Mouse (Mus musculus) kidney, adult 2 months (tissue): ENCODE data around the gene Atrnl1. TPM values are rescaled to one million over a fixed set of nuclear protein-coding genes. Genes with fewer than 3 reads are reported as not detected.

ENCODE experiments used
- DNase-seq: peaks from one replicate; pipeline ENCODE4 v3.0.0; 2021
- H3K27ac ChIP-seq: fragments of 200-500 bp; 2 replicates; pipeline ENCODE4 v1.5.1; 2012; ENCODE audit warnings: low read depth, low read length, control low read depth, inconsistent platforms; ENCODE audit not compliant: insufficient read depth
- H3K27me3 ChIP-seq: fragments of 200-500 bp; replicated peaks from 2 replicates; pipeline ENCODE4 v1.6.1; 2012; ENCODE audit warnings: mild to moderate bottlenecking, moderate library complexity, low read length, inconsistent platforms; ENCODE audit not compliant: control insufficient read depth, insufficient read depth
- H3K36me3 ChIP-seq: fragments of 200-500 bp; 2 replicates; pipeline ENCODE4 v1.6.1; 2012; ENCODE audit warnings: mild to moderate bottlenecking, moderate library complexity, low read length, inconsistent platforms; ENCODE audit not compliant: control insufficient read depth, insufficient read depth
- H3K4me1 ChIP-seq: fragments of 200-500 bp; 2 replicates; pipeline ENCODE4 v1.6.1; 2011; ENCODE audit warnings: low read length; ENCODE audit not compliant: control insufficient read depth, insufficient read depth
- H3K4me3 ChIP-seq: fragments of 200-500 bp; 2 replicates; pipeline ENCODE4 v1.5.1; 2011; ENCODE audit warnings: mild to moderate bottlenecking, low read depth, low read length, control low read depth; ENCODE audit not compliant: insufficient read depth
- CTCF ChIP-seq: fragments of 200-500 bp; conservative IDR thresholded peaks from 2 replicates; pipeline ENCODE4 v1.5.1; 2011; ENCODE audit warnings: low read depth, mild to moderate bottlenecking, control low read depth, low read length, moderate library complexity, mixed read lengths; ENCODE audit not compliant: insufficient read depth, insufficient read length
- POLR2A ChIP-seq: fragments of 200-500 bp; IDR thresholded peaks from one replicate; pipeline ENCODE4 v1.6.1; 2011; ENCODE audit warnings: low read depth, low read length, control low read depth
- WGBS: fragments of 180-500 bp; shearing (Covaris S2); methylation state at CpG from one replicate; pipeline ENCODE4 v1.1.7; 2018; 5-methylcytosine and 5-hydroxymethylcytosine counted together
- polyA plus RNA-seq: library from polyadenylated mRNA; depleted of rRNA; stranded (reverse); fragments of >200 nt; gene quantifications from 2 replicates; pipeline ENCODE4 v1.2.3, GENCODE M21; 2012

Gene Atrnl1
- polyA plus RNA-seq, 1 experiment: 13.4 TPM

DNA sequence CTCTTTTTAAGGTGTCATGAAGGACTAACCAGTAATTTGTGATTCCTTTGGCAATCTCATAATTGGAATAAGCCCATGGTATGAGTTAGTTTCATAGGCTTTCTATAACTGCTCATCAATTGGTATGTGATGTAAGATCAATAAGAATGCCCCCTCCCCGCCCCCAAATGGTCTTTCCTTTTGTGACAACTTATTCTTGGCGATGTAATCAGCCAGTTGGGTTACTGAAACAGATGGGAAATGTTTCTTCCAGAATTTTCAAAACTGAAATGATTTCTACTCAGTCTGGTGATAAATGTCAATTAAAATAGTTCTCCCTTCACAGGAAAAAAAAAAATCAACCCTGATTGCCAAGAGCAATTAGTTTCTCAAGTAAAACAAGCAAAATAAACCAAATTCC is 18.5 kb upstream of the Atrnl1 start:
- no peak for DNase-seq
- 84% methylated on average over 2 of the region's 2 CpGs for WGBS

DNA sequence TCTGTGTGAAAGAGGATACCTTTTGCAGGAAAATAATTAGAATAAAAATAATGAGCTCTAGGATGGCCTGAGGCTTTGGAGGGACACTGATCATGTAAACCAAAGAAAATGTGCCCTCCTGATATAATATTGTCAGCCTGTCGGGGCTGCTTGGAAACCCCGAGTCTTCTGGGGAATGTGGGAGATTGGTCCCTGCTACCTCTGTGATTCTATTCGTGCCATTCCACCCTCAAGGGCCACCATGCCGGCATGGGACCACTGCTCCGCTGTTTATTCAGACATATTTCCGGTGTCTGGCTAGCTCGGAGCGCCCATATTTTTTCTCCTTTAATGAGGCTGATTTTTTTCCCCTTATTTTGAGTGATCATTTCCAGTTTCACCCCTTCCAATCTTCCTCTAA is 11.7 kb upstream of the Atrnl1 start:
- no peak overlapping the region for H3K4me3 ChIP-seq
- no peak overlapping the region for H3K27ac ChIP-seq
- no peaks in the 10 kb centered on the region for H3K27me3 ChIP-seq
- no peak for DNase-seq
- no peaks in the 10 kb centered on the region for H3K4me1 ChIP-seq
- WGBS: 69% methylated on average over 8 of the region's 8 CpGs
- H3K36me3 ChIP-seq: no peaks in the 10 kb centered on the region
- no peak for TF ChIP-seq CTCF
- TF ChIP-seq POLR2A: no peak

More for the DNA sequence above, 18.5 kb upstream of the Atrnl1 start:
- Histone ChIP-seq H3K4me1 (no peaks in the 10 kb centered on the region), H3K27me3 (no peaks in the 10 kb centered on the region), H3K4me3 (no peak overlapping the region), H3K36me3 (no peaks in the 10 kb centered on the region), H3K27ac (no peak overlapping the region)
- TF ChIP-seq POLR2A (no peak), CTCF (no peak)

DNA sequence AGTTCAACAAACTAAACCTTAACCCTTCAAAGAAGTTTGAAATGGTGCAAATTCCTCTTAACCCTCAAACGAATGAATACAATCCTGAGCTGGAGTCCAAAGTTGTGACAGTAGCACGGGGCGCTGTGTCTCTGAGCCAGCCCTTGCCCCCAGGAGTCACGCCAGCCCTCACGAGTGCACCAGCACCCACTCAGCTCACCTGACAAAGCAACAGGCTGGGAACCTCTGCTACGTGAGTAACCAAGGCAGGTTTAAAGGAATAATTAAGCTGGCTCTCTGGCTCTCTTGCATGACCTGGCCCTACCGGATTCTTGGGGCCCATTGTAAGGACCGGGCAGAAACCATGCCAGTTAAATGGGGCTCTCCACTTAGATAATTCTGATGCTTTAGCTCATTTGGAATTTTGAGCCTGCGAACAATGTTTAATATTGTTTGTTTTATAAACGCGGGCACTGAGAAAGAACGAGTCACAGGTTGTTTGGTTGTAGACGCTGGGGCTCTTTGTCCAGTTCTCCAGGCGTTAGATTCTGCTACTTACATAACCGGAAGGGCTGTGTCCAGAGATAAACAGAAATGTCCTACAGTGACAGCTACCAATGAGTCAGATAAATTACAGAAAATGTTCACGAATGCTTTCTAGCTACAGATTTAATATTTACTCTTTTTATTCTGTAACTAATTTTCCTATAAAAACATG is 10.5 kb upstream of the Atrnl1 start:
- 49% methylated on average over 16 of the region's 16 CpGs for WGBS
- TF ChIP-seq POLR2A (no peak), CTCF (no peak)
- DNase-seq: peak; percentile 24
- H3K27ac ChIP-seq: no peak overlapping the region
- no peaks in the 10 kb centered on the region for H3K36me3 ChIP-seq
- H3K4me1 ChIP-seq: no peaks in the 10 kb centered on the region
- no peaks in the 10 kb centered on the region for H3K27me3 ChIP-seq
- no peak overlapping the region for H3K4me3 ChIP-seq

DNA sequence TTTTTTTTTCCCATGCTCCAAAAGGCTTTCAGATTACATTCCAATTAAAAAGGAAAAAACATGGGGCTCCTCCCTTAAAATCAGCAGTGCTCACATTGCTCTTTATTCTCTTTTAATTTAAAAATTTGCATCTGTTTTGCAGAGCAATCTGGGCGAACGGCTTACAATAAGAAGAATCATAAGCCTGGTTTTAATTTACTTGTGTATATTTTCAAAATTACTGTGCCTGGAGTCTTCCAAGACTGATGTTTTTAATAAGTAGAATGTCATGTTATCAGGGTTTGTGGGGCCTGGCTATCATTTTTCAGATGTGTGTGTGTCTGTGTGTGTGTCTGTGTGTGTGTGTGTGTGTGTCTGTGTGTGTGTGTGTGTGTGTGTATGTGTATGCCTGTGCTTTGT is 9.9 kb upstream of the Atrnl1 start:
- no peaks in the 10 kb centered on the region for H3K36me3 ChIP-seq
- H3K27ac ChIP-seq: no peak overlapping the region
- DNase-seq: no peak
- no peaks in the 10 kb centered on the region for H3K4me1 ChIP-seq
- no peak for TF ChIP-seq CTCF
- no peak for TF ChIP-seq POLR2A
- 88% methylated on average over 2 of the region's 2 CpGs for WGBS
- no peaks in the 10 kb centered on the region for H3K27me3 ChIP-seq
- H3K4me3 ChIP-seq: no peak overlapping the region

DNA sequence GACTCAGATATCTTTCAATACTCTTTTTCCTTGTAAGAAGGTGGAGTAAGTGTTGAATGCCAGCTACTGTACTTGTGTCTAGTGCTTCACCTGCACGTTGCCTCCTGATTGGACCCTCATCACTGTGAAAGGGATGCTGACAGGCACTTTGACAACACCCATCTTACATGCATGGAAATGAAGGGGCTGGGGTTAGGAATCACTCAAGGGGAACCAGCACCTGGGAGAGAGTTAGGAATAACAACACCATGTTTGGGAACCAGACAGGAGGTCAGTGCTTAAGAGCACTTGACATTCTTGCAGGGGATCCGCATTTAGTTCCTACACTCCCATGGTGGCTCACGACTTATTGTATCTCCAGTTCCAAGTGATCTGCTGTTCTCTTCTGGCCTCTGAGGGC is 7.2 kb upstream of the Atrnl1 start:
- TF ChIP-seq POLR2A: no peak
- TF ChIP-seq CTCF: no peak

DNA sequence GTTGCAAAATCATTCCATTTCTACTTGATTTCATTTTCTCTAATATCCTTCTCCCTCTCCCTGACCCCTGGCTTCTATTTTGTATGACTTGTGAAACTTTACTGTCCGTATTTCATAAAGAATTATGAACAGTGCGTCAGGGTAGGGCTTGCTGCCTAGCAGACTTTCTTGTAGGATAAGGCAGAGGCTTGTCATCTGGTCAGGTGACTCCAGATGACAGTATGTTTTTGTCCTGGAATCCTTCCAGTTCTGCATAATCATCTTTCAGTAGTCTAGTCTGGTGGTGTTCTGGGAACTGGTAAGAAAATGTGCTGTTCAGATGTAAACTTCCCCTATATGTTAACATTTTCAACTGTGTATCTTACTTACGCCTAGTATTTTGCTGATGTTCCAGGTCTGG is 4.9 kb upstream of the Atrnl1 start:
- H3K4me3 ChIP-seq: no peak overlapping the region
- H3K36me3 ChIP-seq: no peaks in the 10 kb centered on the region
- DNase-seq: no peak
- no peaks in the 10 kb centered on the region for H3K27me3 ChIP-seq
- no peak overlapping the region for H3K27ac ChIP-seq
- WGBS: 86% methylated on average over 3 of the region's 3 CpGs
- no peak for TF ChIP-seq POLR2A
- TF ChIP-seq CTCF: no peak
- no peaks in the 10 kb centered on the region; the same call in 1 of the 2 replicates for H3K4me1 ChIP-seq

More for the DNA sequence above, 7.2 kb upstream of the Atrnl1 start:
- Histone ChIP-seq H3K27ac (no peak overlapping the region), H3K4me3 (no peak overlapping the region), H3K36me3 (no peaks in the 10 kb centered on the region), H3K27me3 (no peaks in the 10 kb centered on the region), H3K4me1 (no peaks in the 10 kb centered on the region)
- 75% methylated on average over 3 of the region's 3 CpGs for WGBS
- no peak for DNase-seq

DNA sequence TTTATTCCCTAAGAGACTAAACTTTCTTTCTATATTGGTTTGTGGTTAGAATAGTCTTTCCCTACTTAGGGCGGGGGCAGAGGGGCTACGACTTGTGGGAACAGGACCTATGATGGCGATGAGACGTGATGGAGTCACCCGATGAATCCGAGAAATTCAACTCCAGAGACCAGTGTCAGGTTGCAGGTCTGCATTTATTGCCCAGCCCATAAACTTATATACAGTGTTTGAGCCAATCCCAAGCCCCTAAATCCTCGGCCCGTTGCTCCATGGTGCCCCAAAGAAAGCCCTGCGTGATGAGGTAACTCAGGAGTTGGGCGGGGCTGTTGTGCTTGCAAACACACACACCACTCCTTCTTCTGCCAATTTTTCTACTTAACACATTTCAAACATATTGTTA is 4.5 kb upstream of the Atrnl1 start:
- no peaks in the 10 kb centered on the region; the same call in 1 of the 2 replicates for H3K4me1 ChIP-seq
- TF ChIP-seq POLR2A (no peak), CTCF (no peak)
- H3K27ac ChIP-seq: no peak overlapping the region
- DNase-seq: no peak
- H3K27me3 ChIP-seq: no peaks in the 10 kb centered on the region
- H3K4me3 ChIP-seq: no peak overlapping the region
- 79% methylated on average over 10 of the region's 10 CpGs for WGBS
- H3K36me3 ChIP-seq: no peaks in the 10 kb centered on the region
